Mouse (Mus musculus): ENCODE measurements at regions not wholly inside any gene's neighbourhood (a gene's known extent, or its start where the extent isn't known, plus 50 kb on each side); places are given as distances from the start of the nearest gene placed in this dataset.

- TF ChIP-seq GATA1 (IDR thresholded peaks at IDR 0.05; ENCODE audit: borderline replicate concordance, low read length), result no peak
- no peak for TF ChIP-seq FLI1 (IDR thresholded peaks at IDR 0.05; ENCODE audit: low read length)
Observed at GRCm38 (mm10) chr1:137669849-137670248, 505.7 kb downstream of the Ptprc start.
